Mouse (Mus musculus) stomach, postnatal 0 days (tissue): ENCODE measurements at regions not wholly inside any gene's neighbourhood (a gene's known extent, or its start where the extent isn't known, plus 50 kb on each side); places are given as distances from the start of the nearest gene placed in this dataset.

Source experiments
- CTCF ChIP-seq: IDR thresholded peaks from 2 replicates; pipeline ENCODE4 v1.5.1; 2016; ENCODE audit warnings: antibody characterized with exemption, low read depth, mild to moderate bottlenecking, moderate library complexity
- EP300 ChIP-seq: optimal IDR thresholded peaks from 2 replicates; pipeline ENCODE3; 2016; ENCODE audit warnings: antibody characterized with exemption

- TF ChIP-seq CTCF (no peak), EP300 (no peak)
Measured at GRCm38 (mm10) chr15:57593326-57594004, 116.0 kb upstream of the Slc22a22 start.
